Mouse (Mus musculus): ENCODE results near the gene Zzz3.

- no peak for TF ChIP-seq POLR2A (IDR thresholded peaks at IDR 0.05; ENCODE audit: control insufficient read depth, low read depth, low read length)
- TF ChIP-seq CTCF (IDR thresholded peaks at IDR 0.05; ENCODE audit: control insufficient read depth, insufficient read depth, insufficient replicate concordance, low read depth, low read length) = no peak
Measured at GRCm38 (mm10) chr3:152438068-152438467, 42.8 kb downstream of the Zzz3 start.
